Mouse (Mus musculus): ENCODE data around the gene Cyba.

The Cyba gene

GRCm38 (mm10) chr8:122423217-122423616 lies 9.5 kb downstream of the Cyba start:
- no peak for DNase-seq (ENCODE audit: low read depth, low spot score)

- DNase-seq (ENCODE audit: low read depth, low spot score): no peak
These were observed 11.2 kb downstream of the Cyba start, which contains the start of gene Il17c for GRCm38 (mm10) chr8:122421376-122422070. TSS of gene Il17c (plus strand) at chr8:122422020.

GRCm38 (mm10) chr8:122419881-122420555 lies 12.7 kb downstream of the Cyba start:
- DNase-seq (ENCODE audit: low read depth, low spot score): no peak

GRCm38 (mm10) chr8:122415554-122415953 lies 17.2 kb downstream of the Cyba start:
- peak; percentile 31 for DNase-seq (ENCODE audit: low read depth, low spot score)

- no peak for DNase-seq (ENCODE audit: low read depth, low spot score)
These were observed 18.4 kb downstream of the Cyba start for GRCm38 (mm10) chr8:122414311-122414710.

GRCm38 (mm10) chr8:122407678-122408077 lies 25.1 kb downstream of the Cyba start:
- no peak for DNase-seq (ENCODE audit: low read depth, low spot score)

GRCm38 (mm10) chr8:122405146-122405805 lies 27.5 kb downstream of the Cyba start:
- no peak for DNase-seq (ENCODE audit: low read depth, low spot score)

- no peak for DNase-seq (ENCODE audit: low read depth, low spot score)
These were observed 34.5 kb downstream of the Cyba start for GRCm38 (mm10) chr8:122398186-122398585.

- no peak for DNase-seq (ENCODE audit: low read depth, low spot score)
These were observed 37.4 kb downstream of the Cyba start for GRCm38 (mm10) chr8:122395291-122395690.

GRCm38 (mm10) chr8:122393717-122394116 lies 39.0 kb downstream of the Cyba start:
- no peak for DNase-seq (ENCODE audit: low read depth, low spot score)

- DNase-seq (ENCODE audit: low read depth, low spot score): no peak
These were observed 42.0 kb downstream of the Cyba start for GRCm38 (mm10) chr8:122390758-122391157.

- peak; percentile 25 for DNase-seq (ENCODE audit: low read depth, low spot score)
These were observed 43.4 kb downstream of the Cyba start for GRCm38 (mm10) chr8:122389357-122389756.

GRCm38 (mm10) chr8:122383039-122383438 lies 49.7 kb downstream of the Cyba start:
- no peak for DNase-seq (ENCODE audit: low read depth, low spot score)

GRCm38 (mm10) chr8:122376365-122377231 lies 56.1 kb downstream of the Cyba start, which contains the start of gene Zc3h18:
TSS of gene Zc3h18 (plus strand) at chr8:122376609.
- peak; percentile 98 for DNase-seq (ENCODE audit: low read depth, low spot score)

GRCm38 (mm10) chr8:122375751-122376364 lies 56.9 kb downstream of the Cyba start:
- DNase-seq (ENCODE audit: low read depth, low spot score): peak; percentile 45

GRCm38 (mm10) chr8:122375320-122375719 lies 57.4 kb downstream of the Cyba start:
- DNase-seq (ENCODE audit: low read depth, low spot score): no peak
